Mouse (Mus musculus): ENCODE measurements around the gene Tead1. TPM values are rescaled to one million over a fixed set of nuclear protein-coding genes. Genes with fewer than 3 reads are reported as not detected.

Gene Tead1
- total and polyA plus RNA-seq, 3 experiments: 39.5 to 195 (median 169) TPM

DNA sequence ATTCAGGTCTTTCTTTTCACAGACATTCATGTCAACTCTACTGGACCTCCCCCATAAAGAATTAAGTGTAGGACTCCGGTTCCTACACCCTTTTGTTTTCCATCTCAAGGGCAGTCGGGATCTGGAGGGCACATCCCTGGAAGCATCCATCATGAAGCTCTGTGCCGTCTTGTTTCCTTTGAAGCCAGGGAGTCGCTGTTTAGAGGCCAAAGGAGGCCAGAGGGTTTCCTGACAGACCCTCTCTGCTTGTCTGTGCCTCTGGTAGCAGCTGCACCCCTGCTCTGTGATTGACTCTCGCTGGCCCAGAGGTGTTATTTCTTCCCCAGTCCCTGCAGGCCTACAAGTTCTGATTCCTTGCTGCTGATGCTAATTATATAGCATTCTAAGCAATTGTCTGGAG, 259.8 kb downstream of the Tead1 start:
- DNase-seq: no peak
- no peak overlapping the region for H3K27ac ChIP-seq
- intact Hi-C loops (cut with DNase I): no loop called here
- no peaks in the 10 kb centered on the region for H3K36me3 ChIP-seq (ENCODE audit: control insufficient read depth, insufficient read depth, low read length)
- H3K9ac ChIP-seq (ENCODE audit: low read depth, low read length): no peak overlapping the region
- 60% methylated on average over 5 of the region's 5 CpGs for WGBS
- H3K79me2 ChIP-seq (replicated peaks; ENCODE audit: control insufficient read depth, insufficient read depth, low read length): no peaks in the 10 kb centered on the region
- H3K4me1 ChIP-seq (ENCODE audit: control insufficient read depth, insufficient read depth, low read length): no peaks in the 10 kb centered on the region
- H3K27me3 ChIP-seq (ENCODE audit: control insufficient read depth, insufficient read depth, low read length): no peaks in the 10 kb centered on the region
- no peak overlapping the region for H3K4me3 ChIP-seq
- TF ChIP-seq EP300 (IDR thresholded peaks at IDR 0.05; ENCODE audit: insufficient read depth, low read depth, low read length): no peak
- TF ChIP-seq POLR2A (IDR thresholded peaks at IDR 0.05; ENCODE audit: insufficient read depth, low read depth, low read length): no peak
- TF ChIP-seq CTCF (IDR thresholded peaks at IDR 0.05): no peak

DNA sequence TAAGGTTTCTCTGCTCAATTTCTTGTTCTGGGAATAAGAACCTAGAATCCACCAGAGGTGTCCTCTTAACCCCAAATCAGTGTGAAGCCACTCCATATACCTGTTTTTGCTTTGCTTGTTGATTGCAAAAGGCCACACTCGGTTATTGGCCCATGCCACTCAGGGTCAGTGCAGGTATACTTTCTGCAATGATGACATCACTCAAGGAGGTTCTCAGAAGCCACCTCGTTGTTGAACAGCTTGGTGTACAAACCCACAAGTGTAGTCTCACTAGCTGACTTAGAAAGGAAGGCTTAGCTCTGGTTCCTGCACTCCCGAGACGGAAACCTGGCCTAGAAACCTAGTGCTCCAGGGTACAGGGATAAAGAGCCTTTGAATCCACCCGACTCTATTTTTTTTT, 263.4 kb downstream of the Tead1 start:
- no peaks in the 10 kb centered on the region for H3K36me3 ChIP-seq (ENCODE audit: control insufficient read depth, insufficient read depth, low read length)
- DNase-seq: no peak
- intact Hi-C loops (cut with DNase I): no loop called here
- H3K27ac ChIP-seq: no peak overlapping the region
- no peak overlapping the region for H3K4me3 ChIP-seq
- TF ChIP-seq EP300 (IDR thresholded peaks at IDR 0.05; ENCODE audit: insufficient read depth, low read depth, low read length) (no peak), CTCF (IDR thresholded peaks at IDR 0.05) (no peak), POLR2A (IDR thresholded peaks at IDR 0.05; ENCODE audit: insufficient read depth, low read depth, low read length) (no peak)
- no peaks in the 10 kb centered on the region for H3K4me1 ChIP-seq (ENCODE audit: control insufficient read depth, insufficient read depth, low read length)
- no peaks in the 10 kb centered on the region for H3K79me2 ChIP-seq (replicated peaks; ENCODE audit: control insufficient read depth, insufficient read depth, low read length)
- no peaks in the 10 kb centered on the region for H3K27me3 ChIP-seq (ENCODE audit: control insufficient read depth, insufficient read depth, low read length)
- 75% methylated on average over 5 of the region's 5 CpGs for WGBS
- H3K9ac ChIP-seq (ENCODE audit: low read depth, low read length): no peak overlapping the region

DNA sequence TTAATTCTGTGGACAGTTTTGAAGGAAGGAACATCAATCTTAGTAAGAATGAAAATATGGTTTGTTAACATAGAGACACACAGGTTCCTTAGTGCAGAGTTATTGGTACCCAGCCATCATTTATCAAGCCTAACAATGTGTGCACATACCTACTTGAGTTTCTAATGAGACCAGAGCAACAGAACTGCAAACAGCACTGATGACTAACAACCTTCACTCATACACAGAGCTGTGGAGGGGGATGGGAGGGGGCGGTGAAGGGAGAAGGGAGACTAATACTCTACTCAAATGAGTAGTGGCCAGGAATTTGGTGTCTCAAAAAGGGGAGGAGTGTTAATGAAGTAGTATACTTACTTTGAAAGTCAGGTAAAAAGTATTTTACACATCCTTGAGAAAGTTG, 263.9 kb downstream of the Tead1 start:
- Histone ChIP-seq H3K4me1 (ENCODE audit: control insufficient read depth, insufficient read depth, low read length) (no peaks in the 10 kb centered on the region), H3K79me2 (replicated peaks; ENCODE audit: control insufficient read depth, insufficient read depth, low read length) (no peaks in the 10 kb centered on the region), H3K36me3 (ENCODE audit: control insufficient read depth, insufficient read depth, low read length) (no peaks in the 10 kb centered on the region), H3K27ac (no peak overlapping the region), H3K9ac (ENCODE audit: low read depth, low read length) (no peak overlapping the region), H3K27me3 (ENCODE audit: control insufficient read depth, insufficient read depth, low read length) (no peaks in the 10 kb centered on the region), H3K4me3 (no peak overlapping the region)
- intact Hi-C loops (cut with DNase I): no loop called here
- TF ChIP-seq CTCF (IDR thresholded peaks at IDR 0.05) (no peak), POLR2A (IDR thresholded peaks at IDR 0.05; ENCODE audit: insufficient read depth, low read depth, low read length) (no peak), EP300 (IDR thresholded peaks at IDR 0.05; ENCODE audit: insufficient read depth, low read depth, low read length) (no peak)
- 78% methylated on average over 1 of the region's 1 CpGs for WGBS
- DNase-seq: no peak

DNA sequence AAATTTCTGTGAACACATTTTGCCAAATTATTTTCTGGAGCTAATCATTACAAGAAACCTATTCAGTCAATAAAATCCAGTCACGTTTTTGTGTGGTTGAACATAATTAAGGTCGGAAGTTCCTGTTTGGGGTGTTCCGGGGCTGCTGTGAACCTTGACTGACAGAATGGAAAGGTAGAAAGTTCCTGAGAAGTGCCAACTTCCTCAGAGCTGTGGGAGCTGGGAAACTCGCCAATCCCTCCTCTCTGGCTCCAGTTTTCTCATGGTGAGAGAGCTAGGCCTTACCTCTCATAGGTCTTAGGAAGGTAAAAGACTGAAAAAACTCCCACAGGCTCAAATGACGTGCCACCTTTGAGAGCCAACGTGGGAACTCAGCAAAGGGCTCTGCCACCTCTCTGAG, 267.6 kb downstream of the Tead1 start:
- H3K79me2 ChIP-seq (replicated peaks; ENCODE audit: control insufficient read depth, insufficient read depth, low read length): no peaks in the 10 kb centered on the region

DNA sequence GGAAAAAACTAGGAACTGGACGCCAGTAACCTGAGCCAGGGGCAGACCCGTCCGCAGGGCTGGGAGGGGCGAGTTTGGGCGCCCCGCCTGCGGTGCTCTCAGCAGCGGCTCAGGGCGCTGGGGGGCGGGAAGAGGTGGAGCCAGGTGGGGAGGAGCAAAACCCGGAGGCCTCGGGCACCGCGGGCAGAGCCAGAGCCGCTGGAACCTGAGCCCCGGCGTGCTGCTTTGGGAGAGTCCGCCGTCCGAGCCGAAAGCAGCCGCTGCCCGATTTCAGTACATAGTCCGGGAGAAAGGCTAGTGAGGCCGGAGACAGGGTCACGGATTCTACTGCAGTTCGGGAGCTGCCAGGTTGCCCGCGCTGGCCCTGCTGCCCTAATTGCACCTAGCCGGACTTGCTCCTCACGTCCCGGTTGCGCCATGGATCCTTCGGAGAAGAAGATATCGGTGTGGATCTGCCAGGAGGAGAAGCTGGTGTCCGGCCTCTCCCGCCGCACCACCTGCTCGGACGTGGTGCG, 274.7 kb downstream of the Tead1 start, which contains the start of gene Rassf10:
Gene Rassf10, plus strand, starts transcription at position 186 of the 515 bp plus-strand sequence.
- DNase-seq: peak; percentile 85 to 89
- Histone ChIP-seq H3K9ac (ENCODE audit: low read depth, low read length) (peak within 1 kb of the TSS; percentile 76), H3K4me3 (peak within 1 kb of the TSS; percentile 63), H3K36me3 (ENCODE audit: control insufficient read depth, insufficient read depth, low read length) (no peaks in the 10 kb centered on the region), H3K27ac (peak within 1 kb of the TSS; percentile 61), H3K79me2 (replicated peaks; ENCODE audit: control insufficient read depth, insufficient read depth, low read length) (no peaks in the 10 kb centered on the region), H3K4me1 (ENCODE audit: control insufficient read depth, insufficient read depth, low read length) (no peaks in the 10 kb centered on the region; the same call in 1 of the 2 replicates), H3K27me3 (ENCODE audit: control insufficient read depth, insufficient read depth, low read length) (peaks cover 5% of the 10 kb centered on the region; the same call in 1 of the 2 replicates)
- WGBS: 1% methylated on average over 41 of the region's 41 CpGs
- intact Hi-C loops (cut with DNase I): no loop called here
- TF ChIP-seq CTCF (IDR thresholded peaks at IDR 0.05) (0 out of 2 replicates have a peak, but pooled peaks have one; percentile 4), EP300 (IDR thresholded peaks at IDR 0.05; ENCODE audit: insufficient read depth, low read depth, low read length) (no peak), POLR2A (IDR thresholded peaks at IDR 0.05; ENCODE audit: insufficient read depth, low read depth, low read length) (peak; percentile 91)

More for the DNA sequence above, 267.6 kb downstream of the Tead1 start:
- TF ChIP-seq CTCF (IDR thresholded peaks at IDR 0.05) (no peak), EP300 (IDR thresholded peaks at IDR 0.05; ENCODE audit: insufficient read depth, low read depth, low read length) (no peak), POLR2A (IDR thresholded peaks at IDR 0.05; ENCODE audit: insufficient read depth, low read depth, low read length) (no peak)
- no peaks in the 10 kb centered on the region for H3K27me3 ChIP-seq (ENCODE audit: control insufficient read depth, insufficient read depth, low read length)
- H3K27ac ChIP-seq: no peak overlapping the region
- intact Hi-C loops (cut with DNase I): no loop called here
- no peak overlapping the region for H3K9ac ChIP-seq (ENCODE audit: low read depth, low read length)
- no peak for DNase-seq
- no peak overlapping the region for H3K4me3 ChIP-seq
- 49% methylated on average over 6 of the region's 6 CpGs for WGBS
- no peaks in the 10 kb centered on the region for H3K36me3 ChIP-seq (ENCODE audit: control insufficient read depth, insufficient read depth, low read length)
- H3K4me1 ChIP-seq (ENCODE audit: control insufficient read depth, insufficient read depth, low read length): no peaks in the 10 kb centered on the region

DNA sequence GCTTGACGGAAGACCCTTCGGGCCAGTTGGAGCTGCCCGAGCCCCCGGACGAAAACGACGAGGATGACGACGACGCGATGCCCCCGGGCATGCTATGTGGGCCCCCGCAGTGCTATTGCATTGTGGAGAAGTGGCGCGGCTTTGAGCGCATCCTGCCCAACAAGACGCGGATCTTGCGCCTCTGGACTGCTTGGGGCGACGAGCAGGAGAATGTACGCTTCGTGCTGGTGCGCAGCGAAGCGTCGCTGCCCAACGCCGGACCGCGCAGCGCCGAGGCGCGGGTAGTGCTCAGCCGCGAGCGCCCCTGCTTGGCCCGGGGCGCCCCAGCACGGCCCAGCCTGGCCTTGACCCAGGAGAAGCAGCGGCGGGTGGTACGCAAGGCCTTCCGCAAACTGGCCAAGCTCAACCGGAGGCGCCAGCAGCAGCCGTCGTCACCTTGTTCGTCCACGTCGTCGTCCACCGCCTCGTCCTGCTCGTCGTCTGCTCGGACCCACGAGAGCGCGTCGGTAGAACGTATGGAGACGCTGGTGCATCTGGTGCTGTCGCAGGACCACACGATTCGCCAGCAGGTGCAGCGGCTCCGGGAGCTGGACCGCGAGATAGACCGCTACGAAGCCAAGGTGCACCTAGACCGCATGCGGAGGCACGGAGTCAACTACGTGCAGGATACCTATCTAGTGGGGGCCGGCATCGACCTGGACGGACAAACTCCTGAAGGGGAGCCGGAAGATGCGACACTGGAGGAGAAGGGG, 275.4 kb downstream of the Tead1 start:
- no peaks in the 10 kb centered on the region for H3K36me3 ChIP-seq (ENCODE audit: control insufficient read depth, insufficient read depth, low read length)
- DNase-seq: peak; percentile 36 to 54
- peak overlapping the region; percentile 76 for H3K9ac ChIP-seq (ENCODE audit: low read depth, low read length)
- no peaks in the 10 kb centered on the region for H3K79me2 ChIP-seq (replicated peaks; ENCODE audit: control insufficient read depth, insufficient read depth, low read length)
- under 1% methylated on average over 81 of the region's 82 CpGs for WGBS
- intact Hi-C loops (cut with DNase I): loop anchor here (5.0 kb wide), 1 partner anchor 103 kb away; no protein-coding TSS in a partner anchor
- TF ChIP-seq POLR2A (IDR thresholded peaks at IDR 0.05; ENCODE audit: insufficient read depth, low read depth, low read length) (no peak), CTCF (IDR thresholded peaks at IDR 0.05) (no peak), EP300 (IDR thresholded peaks at IDR 0.05; ENCODE audit: insufficient read depth, low read depth, low read length) (no peak)
- peak overlapping the region; percentile 63 for H3K4me3 ChIP-seq
- no peaks in the 10 kb centered on the region; the same call in 1 of the 2 replicates for H3K4me1 ChIP-seq (ENCODE audit: control insufficient read depth, insufficient read depth, low read length)
- peak overlapping the region; percentile 61 for H3K27ac ChIP-seq
- H3K27me3 ChIP-seq (ENCODE audit: control insufficient read depth, insufficient read depth, low read length): peaks cover 5% of the 10 kb centered on the region; the same call in 1 of the 2 replicates

All from heart, adult 2 months (tissue).